Mouse (Mus musculus) forebrain, embryonic 15.5 days (tissue): Measurements from ENCODE around the gene Ktn1. TPM values are rescaled to one million over a fixed set of nuclear protein-coding genes. Genes with fewer than 3 reads are reported as not detected.

Source experiments
- ATAC-seq: fragments of 200-750 bp; cut with Nextera tagmentation; replicated peaks from 2 replicates; pipeline ENCODE4 v1.8.0; 2017; ENCODE audit warnings: mild to moderate bottlenecking, moderate TSS enrichment, moderate library complexity
- H3K27ac ChIP-seq: fragments of 300-500 bp; sonication (generic); replicated peaks from 2 replicates; pipeline ENCODE4 v1.5.1; 2015; ENCODE audit warnings: mild to moderate bottlenecking, inconsistent platforms
- H3K27me3 ChIP-seq: fragments of 300-500 bp; sonication (generic); 2 replicates; pipeline ENCODE4 v1.6.1; 2015; ENCODE audit warnings: inconsistent platforms
- H3K36me3 ChIP-seq: fragments of 300-500 bp; sonication (generic); 2 replicates; pipeline ENCODE4 v1.6.1; 2015; ENCODE audit warnings: mild to moderate bottlenecking, inconsistent platforms
- H3K4me1 ChIP-seq: fragments of 300-500 bp; sonication (generic); 2 replicates; pipeline ENCODE4 v1.6.1; 2015; ENCODE audit warnings: inconsistent platforms
- H3K4me2 ChIP-seq: fragments of 300-500 bp; sonication (generic); replicated peaks from 2 replicates; pipeline ENCODE4 v1.6.1; 2015; ENCODE audit warnings: mild to moderate bottlenecking, inconsistent platforms
- H3K4me3 ChIP-seq: fragments of 300-500 bp; sonication (generic); 2 replicates; pipeline ENCODE4 v1.5.1; 2015; ENCODE audit warnings: mild to moderate bottlenecking, inconsistent platforms
- H3K9ac ChIP-seq: fragments of 300-500 bp; sonication (generic); replicated peaks from 2 replicates; pipeline ENCODE4 v1.6.1; 2015; ENCODE audit warnings: mild to moderate bottlenecking, inconsistent platforms
- H3K9me3 ChIP-seq: fragments of 300-500 bp; sonication (generic); 2 replicates; pipeline ENCODE4 v1.6.1; 2016; ENCODE audit warnings: inconsistent platforms
- WGBS: fragments of 180-500 bp; shearing (Covaris S2); methylation state at CpG from one replicate; pipeline ENCODE4 v1.1.7; 2015; ENCODE audit warnings: mixed read lengths; 5-methylcytosine and 5-hydroxymethylcytosine counted together
- polyA plus RNA-seq: library from polyadenylated mRNA; unstranded; fragments of >200 nt; fragmentation: Nextera tagmentation; extraction: Ambion mirVana; gene quantifications from 2 replicates; pipeline ENCODE4 v1.2.1, GENCODE M21; 2015

The Ktn1 gene
- polyA plus RNA-seq, 1 experiment from 2014 or later, result 68.3 TPM

DNA sequence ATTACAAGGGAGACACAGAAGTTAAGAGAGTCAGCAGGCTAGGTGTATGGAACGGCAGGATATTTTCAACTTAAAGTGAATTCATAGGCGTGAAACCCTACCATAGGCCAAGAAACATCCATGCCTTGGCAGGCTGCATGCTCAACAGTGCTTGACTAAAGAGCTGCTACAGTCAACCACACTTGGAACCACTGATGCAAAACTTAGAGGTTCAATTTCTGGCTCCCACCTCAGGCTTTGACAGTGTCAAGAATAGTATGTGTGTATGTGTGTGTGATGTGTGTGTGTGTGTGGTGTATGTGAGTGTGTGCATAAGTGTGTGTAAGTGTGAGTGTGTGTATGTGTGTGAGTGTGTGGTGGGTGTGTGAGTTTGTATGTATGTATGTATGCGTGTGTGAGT is 127.3 kb downstream of the Ktn1 start:
- no peak overlapping the region for H3K9ac ChIP-seq
- 96% methylated on average over 3 of the region's 3 CpGs for WGBS
- no peak overlapping the region for H3K4me3 ChIP-seq
- H3K36me3 ChIP-seq, result no peaks in the 10 kb centered on the region
- H3K27me3 ChIP-seq, result no peaks in the 10 kb centered on the region
- no peak for ATAC-seq
- no peaks in the 10 kb centered on the region for H3K9me3 ChIP-seq
- no peak overlapping the region for H3K4me2 ChIP-seq
- H3K27ac ChIP-seq, result no peak overlapping the region
- H3K4me1 ChIP-seq, result no peaks in the 10 kb centered on the region

DNA sequence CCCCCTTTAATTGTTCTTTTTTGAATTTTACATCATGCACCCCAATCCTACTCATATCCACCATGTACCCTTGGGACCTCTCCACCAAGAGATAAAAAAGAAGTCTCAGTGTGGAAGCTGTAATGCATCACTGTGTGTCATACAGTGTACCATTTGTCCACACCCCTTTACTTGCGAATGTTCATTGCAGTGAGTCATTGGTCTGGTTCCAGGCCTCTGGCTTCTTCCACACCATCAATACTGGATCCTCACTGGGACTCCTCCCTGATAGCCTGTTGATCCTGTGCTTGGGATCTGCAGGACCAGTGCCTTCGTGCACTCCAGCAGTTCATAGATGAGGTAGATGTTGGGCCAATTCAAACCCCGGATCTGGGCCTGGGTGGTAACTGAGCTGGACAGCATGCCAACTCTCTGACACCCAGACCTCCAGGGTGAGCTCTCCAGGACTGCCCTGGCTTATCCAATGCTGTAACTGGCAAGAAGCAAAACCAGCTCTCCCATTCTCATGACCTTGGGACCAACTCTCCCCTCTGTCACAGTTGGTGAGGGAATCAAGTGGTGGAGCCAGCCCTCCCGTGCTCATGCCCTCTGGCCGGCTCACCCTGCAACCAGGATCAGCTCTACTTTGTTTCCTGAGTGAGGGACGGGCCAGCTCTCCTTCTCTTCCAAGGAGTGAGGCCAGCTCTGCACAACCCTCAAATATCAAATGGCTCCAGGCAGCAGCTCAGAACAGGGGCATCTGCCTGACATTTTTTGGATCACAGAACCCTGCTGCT is 128.2 kb downstream of the Ktn1 start:
- no peak overlapping the region for H3K27ac ChIP-seq
- no peaks in the 10 kb centered on the region for H3K36me3 ChIP-seq
- no peak overlapping the region for H3K4me3 ChIP-seq
- no peak overlapping the region for H3K4me2 ChIP-seq
- no peaks in the 10 kb centered on the region for H3K9me3 ChIP-seq
- H3K27me3 ChIP-seq, result no peaks in the 10 kb centered on the region
- H3K4me1 ChIP-seq, result no peaks in the 10 kb centered on the region
- ATAC-seq, result no peak
- WGBS, result 86% methylated on average over 6 of the region's 6 CpGs
- H3K9ac ChIP-seq, result no peak overlapping the region

DNA sequence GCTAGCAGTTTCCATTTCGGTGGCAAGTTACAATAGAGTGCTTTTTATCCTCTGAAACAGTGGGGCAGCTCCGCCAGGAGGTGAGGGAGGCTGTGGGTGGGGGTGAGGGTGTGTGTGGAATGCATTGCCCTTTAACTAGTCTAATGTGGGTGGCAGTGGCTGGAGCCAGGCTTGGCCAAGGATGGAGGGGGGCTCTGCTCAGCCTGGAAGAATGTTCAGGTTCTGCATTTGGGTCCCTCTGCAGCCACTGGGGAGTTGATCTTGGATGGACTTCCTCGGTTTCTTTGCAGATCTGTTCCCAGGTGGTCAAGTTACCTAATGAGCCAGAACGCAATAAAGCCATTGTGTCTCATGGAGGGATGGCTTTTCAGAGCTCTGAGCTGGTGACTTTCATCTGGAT is 137.9 kb downstream of the Ktn1 start:
- no peaks in the 10 kb centered on the region for H3K36me3 ChIP-seq
- ATAC-seq, result no peak
- H3K9me3 ChIP-seq, result no peaks in the 10 kb centered on the region
- no peak overlapping the region for H3K4me3 ChIP-seq
- no peak overlapping the region for H3K27ac ChIP-seq
- H3K27me3 ChIP-seq, result no peaks in the 10 kb centered on the region
- H3K4me2 ChIP-seq, result no peak overlapping the region
- no peak overlapping the region for H3K9ac ChIP-seq
- WGBS, result 11% methylated on average over 4 of the region's 4 CpGs
- no peaks in the 10 kb centered on the region for H3K4me1 ChIP-seq

Other genes with a start within 250 kb of the Ktn1 start
- 17.7 and 22.4 TPM in 2 replicates for gene Dlgap5, start 230.0 kb upstream of the Ktn1 start, polyA plus RNA-seq
- 20.4 and 22.5 TPM in 2 replicates for gene Fbxo34, start 198.0 kb upstream of the Ktn1 start, polyA plus RNA-seq
- gene Atg14, start 77.8 kb upstream of the Ktn1 start, polyA plus RNA-seq, result 21.8 and 22.6 TPM in 2 replicates